Mouse (Mus musculus) limb, embryonic 14.5 days (tissue): Measurements from ENCODE around the gene Tsc1. TPM values are rescaled to one million over a fixed set of nuclear protein-coding genes. Genes with fewer than 3 reads are reported as not detected.

Source experiments
- ATAC-seq: fragments of 200-750 bp; cut with Nextera tagmentation; 2 replicates; pipeline ENCODE4 v1.8.0; 2017; ENCODE audit warnings: low read depth, moderate number of reproducible peaks, moderate TSS enrichment; ENCODE audit not compliant: low FRiP score
- DNase-seq: peaks from one replicate; pipeline ENCODE4 v3.0.0-alpha.2; 2015; ENCODE audit warnings: low spot score
- H3K27ac ChIP-seq: fragments of 300-500 bp; sonication (generic); replicated peaks from 2 replicates; pipeline ENCODE4 v1.5.1; 2014; ENCODE audit warnings: low read depth, mild to moderate bottlenecking, low read length, moderate library complexity, mixed read lengths
- H3K27me3 ChIP-seq: fragments of 300-500 bp; sonication (generic); 2 replicates; pipeline ENCODE4 v1.6.1; 2014; ENCODE audit warnings: low read length, mixed read lengths; ENCODE audit not compliant: control insufficient read depth, insufficient read depth
- H3K36me3 ChIP-seq: fragments of 300-500 bp; sonication (generic); 2 replicates; pipeline ENCODE4 v1.6.1; 2014; ENCODE audit warnings: mild to moderate bottlenecking, low read length, moderate library complexity, mixed read lengths; ENCODE audit not compliant: control insufficient read depth, insufficient read depth
- H3K4me1 ChIP-seq: fragments of 300-500 bp; sonication (generic); 2 replicates; pipeline ENCODE4 v1.6.1; 2014; ENCODE audit warnings: antibody characterized with exemption, low read length, mixed read lengths; ENCODE audit not compliant: control insufficient read depth, insufficient read depth
- H3K4me2 ChIP-seq: fragments of 300-500 bp; sonication (generic); replicated peaks from 2 replicates; pipeline ENCODE4 v1.6.1; 2014; ENCODE audit warnings: low read depth, mild to moderate bottlenecking, low read length, moderate library complexity; ENCODE audit not compliant: severe bottlenecking
- H3K4me3 ChIP-seq: fragments of 300-500 bp; sonication (generic); replicated peaks from 2 replicates; pipeline ENCODE4 v1.5.1; 2014; ENCODE audit warnings: low read length
- H3K9ac ChIP-seq: fragments of 300-500 bp; sonication (generic); 2 replicates; pipeline ENCODE4 v1.6.1; 2014; ENCODE audit warnings: mild to moderate bottlenecking, low read depth, low read length, moderate library complexity; ENCODE audit not compliant: severe bottlenecking
- H3K9me3 ChIP-seq: fragments of 300-500 bp; sonication (generic); 2 replicates; pipeline ENCODE4 v1.6.1; 2016; ENCODE audit warnings: low read length; ENCODE audit not compliant: control insufficient read depth
- POLR2A ChIP-seq: fragments of 200-500 bp; IDR thresholded peaks from 2 replicates; pipeline ENCODE4 v1.8.0; 2012; ENCODE audit warnings: inconsistent platforms, mild to moderate bottlenecking, moderate library complexity, borderline replicate concordance; ENCODE audit not compliant: insufficient read depth, insufficient read length; ENCODE audit errors: extremely low read depth
- WGBS: fragments of 180-500 bp; shearing (Covaris S2); extraction: QIAGEN DNeasy Blood & Tissue Kit; methylation state at CpG from one replicate; pipeline ENCODE4 v1.1.7; 2014; 5-methylcytosine and 5-hydroxymethylcytosine counted together
- polyA plus RNA-seq, 2 experiments: library from polyadenylated mRNA; depleted of rRNA in 1 of 2; stranded (reverse) in 1 of 2; unstranded in 1 of 2; fragments of >200 nt; fragmentation: Nextera tagmentation in 1 of 2; extraction: Ambion mirVana in 1 of 2; gene quantifications; 2 replicates each; pipeline versions ENCODE4 v1.2.1 to v1.2.3; 2012 to 2014

Gene Tsc1
- polyA plus RNA-seq (2012; rRNA removed) = 18.5 and 20.4 TPM in 2 replicates
- 15.7 and 17.8 TPM in 2 replicates for polyA plus RNA-seq (2014; fragmentation: Nextera tagmentation; extraction: Ambion mirVana)

DNA sequence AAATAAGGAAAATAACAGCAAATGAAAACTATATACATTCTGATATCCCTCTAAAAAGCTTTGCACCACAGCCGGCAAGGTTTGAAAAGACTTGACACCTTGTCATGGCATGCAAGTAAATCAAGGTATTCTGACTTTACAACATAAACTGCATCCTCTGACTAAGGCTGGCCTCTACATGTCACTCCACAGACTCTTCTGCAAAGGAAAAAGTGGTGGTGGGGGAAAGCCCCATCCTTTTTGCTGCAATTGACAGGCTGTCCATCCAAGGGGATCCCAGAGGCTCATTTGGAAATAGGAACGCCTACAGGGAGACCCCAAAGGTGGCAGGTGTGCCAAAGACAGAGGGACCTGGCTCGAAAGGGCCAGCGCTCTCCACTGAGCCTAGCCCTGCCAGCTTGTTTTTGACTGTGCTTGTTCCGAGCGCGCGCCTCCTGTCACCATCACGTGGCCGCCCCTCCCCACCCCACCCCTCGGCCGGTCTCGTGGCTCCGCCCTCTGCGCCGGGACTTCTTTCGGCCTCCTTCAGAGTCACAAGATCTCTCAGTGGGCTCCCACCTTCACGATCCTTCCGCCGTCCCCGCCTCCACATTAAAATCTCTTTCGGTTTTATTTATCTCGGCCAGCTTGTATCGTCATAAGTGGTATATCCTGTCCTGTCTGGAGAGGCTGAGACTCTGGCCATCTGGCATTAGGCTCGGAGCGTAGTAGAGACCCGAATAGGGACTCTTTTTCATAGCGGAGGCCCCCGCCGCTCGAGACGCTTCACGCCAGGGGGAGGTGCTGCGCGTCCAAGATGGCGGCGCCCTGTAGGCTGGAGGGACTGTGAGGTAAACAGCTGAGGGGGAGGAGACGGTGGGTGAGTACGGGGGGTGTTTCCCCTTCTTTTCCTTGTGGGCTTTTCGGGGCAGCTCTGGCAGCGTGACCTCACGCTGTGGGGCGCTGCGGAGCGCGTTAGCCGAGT lies at the start of gene Tsc1:
Gene Tsc1 (plus strand): TSS at position 768 of the 964 bp plus-strand sequence.
- Histone ChIP-seq H3K4me1 (peaks cover 16% of the 10 kb centered on the region), H3K27me3 (no peaks in the 10 kb centered on the region), H3K4me3 (peak within 1 kb of the TSS; percentile 96), H3K9ac (peak within 1 kb of the TSS; percentile 85), H3K4me2 (peak within 1 kb of the TSS; percentile 68), H3K36me3 (no peaks in the 10 kb centered on the region), H3K9me3 (no peaks in the 10 kb centered on the region), H3K27ac (peak within 1 kb of the TSS; percentile 86)
- ATAC-seq (peak; percentile 96), DNase-seq (peak; percentile 95)
- TF ChIP-seq POLR2A = peak; percentile 66; the same call in 1 of the 2 replicates
- 2% methylated on average over 39 of the region's 47 CpGs for WGBS

DNA sequence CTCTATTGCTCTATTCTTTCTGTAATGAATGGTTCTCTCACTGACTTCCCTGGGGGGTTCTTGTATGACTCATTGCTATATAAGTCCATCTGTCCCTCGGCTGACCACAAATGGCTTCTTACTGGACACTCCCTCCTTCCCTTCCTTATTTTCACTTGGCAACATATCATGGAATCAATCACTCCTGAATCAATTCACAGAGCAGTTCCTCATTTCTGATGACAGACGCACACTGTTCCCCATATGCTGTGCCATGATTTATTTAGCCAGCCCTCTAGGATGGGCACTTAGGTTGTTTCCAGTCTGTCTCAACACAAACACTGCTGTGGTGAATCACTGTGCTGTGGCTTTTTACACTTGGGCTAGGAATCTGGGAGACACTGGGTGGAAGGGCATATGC lies 49.5 kb upstream of the Tsc1 start:
- DNase-seq (no peak), ATAC-seq (no peak)
- 73% methylated on average over 2 of the region's 2 CpGs for WGBS
- H3K4me2 ChIP-seq = no peak overlapping the region
- no peak overlapping the region for H3K27ac ChIP-seq
- H3K4me3 ChIP-seq = no peak overlapping the region
- H3K36me3 ChIP-seq = no peaks in the 10 kb centered on the region
- H3K4me1 ChIP-seq = no peaks in the 10 kb centered on the region
- no peaks in the 10 kb centered on the region for H3K27me3 ChIP-seq
- no peak for TF ChIP-seq POLR2A
- H3K9ac ChIP-seq = no peak overlapping the region
- no peaks in the 10 kb centered on the region for H3K9me3 ChIP-seq

DNA sequence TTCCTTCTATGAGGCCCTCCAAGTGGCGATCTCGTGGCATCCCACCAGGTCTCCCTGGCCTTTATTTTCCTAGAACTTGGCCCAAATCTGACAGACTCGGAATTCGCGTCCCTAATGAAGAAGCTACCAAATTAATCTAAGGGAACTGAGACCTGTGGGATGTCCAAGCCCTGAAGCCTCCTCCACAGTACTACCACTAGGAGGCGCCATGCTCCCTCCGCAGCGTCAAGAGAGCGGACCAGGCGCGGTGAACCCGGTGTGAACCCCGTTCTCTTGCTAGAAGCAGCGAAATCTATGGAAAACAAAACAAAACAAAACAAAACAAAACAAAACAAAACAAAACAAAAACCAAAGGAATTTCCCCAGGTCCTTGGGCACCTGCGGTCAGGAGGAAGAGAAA lies 48.2 kb upstream of the Tsc1 start:
- H3K4me1 ChIP-seq = no peaks in the 10 kb centered on the region
- no peak overlapping the region for H3K4me3 ChIP-seq
- TF ChIP-seq POLR2A = no peak
- H3K27ac ChIP-seq = no peak overlapping the region
- no peak overlapping the region for H3K9ac ChIP-seq
- no peak overlapping the region for H3K4me2 ChIP-seq
- no peaks in the 10 kb centered on the region for H3K9me3 ChIP-seq
- no peaks in the 10 kb centered on the region for H3K27me3 ChIP-seq
- no peak for DNase-seq
- no peak for ATAC-seq
- 11% methylated on average over 15 of the region's 15 CpGs for WGBS
- no peaks in the 10 kb centered on the region for H3K36me3 ChIP-seq

DNA sequence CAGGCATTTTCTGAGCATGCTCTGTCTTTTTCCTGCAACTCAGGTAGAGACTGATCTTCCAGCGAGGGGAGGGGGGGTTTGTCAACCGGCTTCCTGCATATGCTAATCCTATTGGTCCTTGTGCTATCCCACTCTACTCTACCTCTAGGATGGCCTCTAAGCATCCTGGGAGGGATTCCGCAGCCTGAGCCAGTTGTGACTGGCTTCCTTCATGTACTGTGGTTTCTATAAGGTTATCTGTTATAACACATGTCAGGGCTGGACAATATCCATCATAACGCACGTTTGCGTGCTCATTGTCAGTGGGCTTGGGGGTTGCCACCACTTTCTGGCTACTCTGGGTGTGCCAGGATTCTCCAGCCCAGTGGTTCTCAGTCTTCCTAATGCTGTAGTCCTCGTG lies 45.0 kb upstream of the Tsc1 start:
- H3K9me3 ChIP-seq = no peaks in the 10 kb centered on the region
- ATAC-seq (no peak), DNase-seq (no peak)
- no peaks in the 10 kb centered on the region for H3K4me1 ChIP-seq
- TF ChIP-seq POLR2A = no peak
- H3K36me3 ChIP-seq = no peaks in the 10 kb centered on the region
- H3K27ac ChIP-seq = no peak overlapping the region
- H3K27me3 ChIP-seq = no peaks in the 10 kb centered on the region
- no peak overlapping the region for H3K9ac ChIP-seq
- 82% methylated on average over 7 of the region's 7 CpGs for WGBS
- H3K4me2 ChIP-seq = no peak overlapping the region
- no peak overlapping the region for H3K4me3 ChIP-seq

DNA sequence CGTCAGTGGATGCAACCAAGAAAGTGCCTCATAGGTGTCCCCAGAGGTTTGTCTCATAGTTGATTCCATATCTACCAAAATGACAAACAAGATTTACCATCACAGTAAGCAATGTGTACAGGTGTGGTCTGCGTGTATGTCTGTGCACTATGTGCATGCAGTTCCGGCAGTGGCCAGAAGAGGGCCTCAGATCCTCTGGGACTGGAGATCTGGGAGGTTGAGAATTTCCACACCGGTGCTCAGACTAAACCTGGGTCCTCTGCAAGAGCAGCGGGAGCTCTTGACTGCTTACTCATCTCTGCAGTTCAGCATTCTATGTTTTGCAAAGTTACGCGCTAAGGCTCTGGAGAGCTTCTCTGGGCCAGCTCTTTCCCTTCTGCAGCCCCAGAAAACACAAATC lies 44.0 kb upstream of the Tsc1 start:
- Histone ChIP-seq H3K4me2 (no peak overlapping the region), H3K36me3 (no peaks in the 10 kb centered on the region), H3K9ac (no peak overlapping the region), H3K27ac (no peak overlapping the region), H3K4me1 (no peaks in the 10 kb centered on the region), H3K9me3 (no peaks in the 10 kb centered on the region), H3K4me3 (no peak overlapping the region), H3K27me3 (no peaks in the 10 kb centered on the region)
- DNase-seq (no peak), ATAC-seq (no peak)
- no peak for TF ChIP-seq POLR2A
- WGBS = 94% methylated on average over 7 of the region's 7 CpGs
